Mouse (Mus musculus): ENCODE measurements around the gene Elf4. TPM values are rescaled to one million over a fixed set of nuclear protein-coding genes. Genes with fewer than 3 reads are reported as not detected.

Elf4 gene
- polyA plus RNA-seq (2014; fragmentation: Illumina TruSeq; extraction: RNeasy Lipid Tissue Mini Kit (QIAGEN cat#74804); ENCODE audit: low read depth, low replicate concordance) = 0.58 TPM

GRCm38 (mm10) chrX:48462754-48463507 is at the start of gene Elf4:
Elf4 (minus strand) TSS chrX:48463132.

Other genes with a start within 250 kb of the Elf4 start
- gene Utp14a, start 206.3 kb downstream of the Elf4 start, polyA plus RNA-seq (2014; fragmentation: Illumina TruSeq; extraction: RNeasy Lipid Tissue Mini Kit (QIAGEN cat#74804); ENCODE audit: low read depth, low replicate concordance) = 11.6 TPM
- gene Bcorl1, start 121.8 kb downstream of the Elf4 start, polyA plus RNA-seq (2014; fragmentation: Illumina TruSeq; extraction: RNeasy Lipid Tissue Mini Kit (QIAGEN cat#74804); ENCODE audit: low read depth, low replicate concordance) = 0.58 TPM
- gene Aifm1, start 50.4 kb upstream of the Elf4 start, polyA plus RNA-seq (2014; fragmentation: Illumina TruSeq; extraction: RNeasy Lipid Tissue Mini Kit (QIAGEN cat#74804); ENCODE audit: low read depth, low replicate concordance) = 157 TPM
- gene Rab33a, start 56.2 kb upstream of the Elf4 start, polyA plus RNA-seq (2014; fragmentation: Illumina TruSeq; extraction: RNeasy Lipid Tissue Mini Kit (QIAGEN cat#74804); ENCODE audit: low read depth, low replicate concordance) = not detected
- 9.1 TPM for gene Zfp280c, start 131.4 kb upstream of the Elf4 start, polyA plus RNA-seq (2014; fragmentation: Illumina TruSeq; extraction: RNeasy Lipid Tissue Mini Kit (QIAGEN cat#74804); ENCODE audit: low read depth, low replicate concordance)
- 4.6 TPM for gene Slc25a14, start 160.3 kb upstream of the Elf4 start, polyA plus RNA-seq (2014; fragmentation: Illumina TruSeq; extraction: RNeasy Lipid Tissue Mini Kit (QIAGEN cat#74804); ENCODE audit: low read depth, low replicate concordance)
- not detected for gene Gpr119, start 211.3 kb upstream of the Elf4 start, polyA plus RNA-seq (2014; fragmentation: Illumina TruSeq; extraction: RNeasy Lipid Tissue Mini Kit (QIAGEN cat#74804); ENCODE audit: low read depth, low replicate concordance)
- 0.82 TPM for gene Rbmx2, start 231.9 kb upstream of the Elf4 start, polyA plus RNA-seq (2014; fragmentation: Illumina TruSeq; extraction: RNeasy Lipid Tissue Mini Kit (QIAGEN cat#74804); ENCODE audit: low read depth, low replicate concordance)